Mouse (Mus musculus) cerebellum, adult 9-10 months (tissue): ENCODE data around the gene Slc4a4.
A peak's percentile ranks its signal among the peaks of the same experiment; 100 is the strongest.

Source experiments
- DNase-seq: peaks from one replicate; pipeline ENCODE4 v3.0.0; 2022

The Slc4a4 gene

GRCm38 (mm10) chr5:89012456-89012855, 125.8 kb downstream of the Slc4a4 start:
- DNase-seq: no peak

GRCm38 (mm10) chr5:89014782-89015181, 128.2 kb downstream of the Slc4a4 start:
- no peak for DNase-seq

- no peak for DNase-seq
These were observed 129.3 kb downstream of the Slc4a4 start for GRCm38 (mm10) chr5:89015878-89016277.

GRCm38 (mm10) chr5:89018537-89018936, 131.9 kb downstream of the Slc4a4 start:
- no peak for DNase-seq

- no peak for DNase-seq
These were observed 137.8 kb downstream of the Slc4a4 start for GRCm38 (mm10) chr5:89024413-89024812.

GRCm38 (mm10) chr5:89027518-89028085, 141.0 kb downstream of the Slc4a4 start:
- no peak for DNase-seq

- no peak for DNase-seq
These were observed 146.0 kb downstream of the Slc4a4 start for GRCm38 (mm10) chr5:89032647-89033046.

- no peak for DNase-seq
These were observed 146.6 kb downstream of the Slc4a4 start for GRCm38 (mm10) chr5:89033256-89033655.

- no peak for DNase-seq
These were observed 149.5 kb downstream of the Slc4a4 start for GRCm38 (mm10) chr5:89036147-89036546.

GRCm38 (mm10) chr5:89040814-89041213, 154.2 kb downstream of the Slc4a4 start:
- DNase-seq: no peak

GRCm38 (mm10) chr5:89043846-89044245, 157.2 kb downstream of the Slc4a4 start:
- DNase-seq: no peak

- no peak for DNase-seq
These were observed 158.2 kb downstream of the Slc4a4 start for GRCm38 (mm10) chr5:89044801-89045200.

GRCm38 (mm10) chr5:89051577-89051976, 165.0 kb downstream of the Slc4a4 start:
- no peak for DNase-seq

- DNase-seq: peak; percentile 88
These were observed 165.6 kb downstream of the Slc4a4 start for GRCm38 (mm10) chr5:89052230-89052629.

GRCm38 (mm10) chr5:89055656-89056055, 169.0 kb downstream of the Slc4a4 start:
- DNase-seq: peak; percentile 96

- peak; percentile 87 for DNase-seq
These were observed 169.8 kb downstream of the Slc4a4 start for GRCm38 (mm10) chr5:89056370-89056769.

- no peak for DNase-seq
These were observed 174.5 kb downstream of the Slc4a4 start for GRCm38 (mm10) chr5:89061097-89061496.

- DNase-seq: no peak
These were observed 175.7 kb downstream of the Slc4a4 start for GRCm38 (mm10) chr5:89062286-89062685.

GRCm38 (mm10) chr5:89067111-89067510, 180.5 kb downstream of the Slc4a4 start:
- DNase-seq: no peak

GRCm38 (mm10) chr5:89068072-89068471, 181.5 kb downstream of the Slc4a4 start:
- DNase-seq: peak; percentile 86

- DNase-seq: no peak
These were observed 183.4 kb downstream of the Slc4a4 start for GRCm38 (mm10) chr5:89070051-89070450.

- DNase-seq: no peak
These were observed 185.3 kb downstream of the Slc4a4 start for GRCm38 (mm10) chr5:89071957-89072356.

- DNase-seq: no peak
These were observed 191.1 kb downstream of the Slc4a4 start for GRCm38 (mm10) chr5:89077711-89078110.

- no peak for DNase-seq
These were observed 196.9 kb downstream of the Slc4a4 start for GRCm38 (mm10) chr5:89083476-89083875.

- no peak for DNase-seq
These were observed 201.3 kb downstream of the Slc4a4 start for GRCm38 (mm10) chr5:89087916-89088315.
